Mouse (Mus musculus) yolk sac, embryonic 10.5 days (tissue): Measurements from ENCODE around the gene Rbfox3.

Experiments used
- DNase-seq: peaks from one replicate; pipeline ENCODE4 v3.0.0-alpha.2; 2017; ENCODE audit warnings: low spot score

The Rbfox3 gene

GRCm38 (mm10) chr11:118550773-118551520, 360.4 kb downstream of the Rbfox3 start:
- no peak for DNase-seq

- DNase-seq, result no peak
Observed at GRCm38 (mm10) chr11:118548242-118548641, 363.2 kb downstream of the Rbfox3 start.

- no peak for DNase-seq
Observed at GRCm38 (mm10) chr11:118546269-118546668, 365.1 kb downstream of the Rbfox3 start.

GRCm38 (mm10) chr11:118545690-118546089, 365.7 kb downstream of the Rbfox3 start:
- DNase-seq, result no peak

- DNase-seq, result no peak
Observed at GRCm38 (mm10) chr11:118544564-118544963, 366.8 kb downstream of the Rbfox3 start.

GRCm38 (mm10) chr11:118542906-118543305, 368.5 kb downstream of the Rbfox3 start:
- DNase-seq, result no peak

- no peak for DNase-seq
Observed at GRCm38 (mm10) chr11:118540411-118541026, 370.9 kb downstream of the Rbfox3 start.

GRCm38 (mm10) chr11:118538008-118538407, 373.4 kb downstream of the Rbfox3 start:
- DNase-seq, result no peak

GRCm38 (mm10) chr11:118534382-118535092, 376.9 kb downstream of the Rbfox3 start:
- peak; percentile 28 for DNase-seq

GRCm38 (mm10) chr11:118530313-118530712, 381.1 kb downstream of the Rbfox3 start:
- DNase-seq, result no peak

- no peak for DNase-seq
Observed at GRCm38 (mm10) chr11:118528761-118529160, 382.6 kb downstream of the Rbfox3 start.

- no peak for DNase-seq
Observed at GRCm38 (mm10) chr11:118525059-118525458, 386.3 kb downstream of the Rbfox3 start.

GRCm38 (mm10) chr11:118523496-118524145, 387.8 kb downstream of the Rbfox3 start:
- no peak for DNase-seq

GRCm38 (mm10) chr11:118520932-118521331, 390.5 kb downstream of the Rbfox3 start:
- no peak for DNase-seq

GRCm38 (mm10) chr11:118520251-118520650, 391.1 kb downstream of the Rbfox3 start:
- no peak for DNase-seq

- DNase-seq, result no peak
Observed at GRCm38 (mm10) chr11:118518743-118519142, 392.7 kb downstream of the Rbfox3 start.

GRCm38 (mm10) chr11:118517924-118518323, 393.5 kb downstream of the Rbfox3 start:
- no peak for DNase-seq

GRCm38 (mm10) chr11:118512257-118512910, 399.0 kb downstream of the Rbfox3 start:
- DNase-seq, result no peak

- DNase-seq, result no peak
Observed at GRCm38 (mm10) chr11:118511851-118512250, 399.5 kb downstream of the Rbfox3 start.

- no peak for DNase-seq
Observed at GRCm38 (mm10) chr11:118508341-118508740, 403.1 kb downstream of the Rbfox3 start.

GRCm38 (mm10) chr11:118507904-118508303, 403.5 kb downstream of the Rbfox3 start:
- peak; percentile 28 for DNase-seq

GRCm38 (mm10) chr11:118507095-118507494, 404.3 kb downstream of the Rbfox3 start:
- no peak for DNase-seq
